Mouse (Mus musculus) liver, adult 2 months (tissue): ENCODE data around the gene Fbxl13. TPM values are rescaled to one million over a fixed set of nuclear protein-coding genes. Genes with fewer than 3 reads are reported as not detected.

Source experiments
- DNase-seq: peaks from one replicate; pipeline ENCODE4 v3.0.0-alpha.2; 2011; ENCODE audit warnings: low read depth, low spot score; ENCODE audit errors: extremely low read depth
- H3K27ac ChIP-seq: fragments of 200-500 bp; replicated peaks from 2 replicates; pipeline ENCODE4 v1.5.1; 2012; ENCODE audit warnings: low read depth, mild to moderate bottlenecking, control low read depth, inconsistent platforms, low read length; ENCODE audit not compliant: insufficient read depth
- H3K27me3 ChIP-seq: fragments of 200-500 bp; 2 replicates; pipeline ENCODE4 v1.6.1; 2012; ENCODE audit warnings: mild to moderate bottlenecking, moderate library complexity, low read length, inconsistent platforms; ENCODE audit not compliant: control insufficient read depth, insufficient read depth
- H3K36me3 ChIP-seq: fragments of 200-500 bp; 2 replicates; pipeline ENCODE4 v1.6.1; 2012; ENCODE audit warnings: low read length, inconsistent platforms; ENCODE audit not compliant: control insufficient read depth, insufficient read depth
- H3K4me1 ChIP-seq: fragments of 200-500 bp; 2 replicates; pipeline ENCODE4 v1.6.1; 2011; ENCODE audit warnings: low read length; ENCODE audit not compliant: control insufficient read depth, insufficient read depth
- H3K4me3 ChIP-seq: fragments of 200-500 bp; 2 replicates; pipeline ENCODE4 v1.5.1; 2011; ENCODE audit warnings: low read depth, mild to moderate bottlenecking, control low read depth, low read length, moderate library complexity; ENCODE audit not compliant: insufficient read depth
- H3K79me2 ChIP-seq: fragments of 200-500 bp; 2 replicates; pipeline ENCODE4 v1.6.1; 2012; ENCODE audit warnings: inconsistent platforms, mild to moderate bottlenecking, low read length, moderate library complexity; ENCODE audit not compliant: control insufficient read depth, insufficient read depth
- H3K9ac ChIP-seq: fragments of 200-500 bp; 2 replicates; pipeline ENCODE4 v1.6.1; 2012; ENCODE audit warnings: low read depth, mild to moderate bottlenecking, control low read depth, inconsistent platforms, low read length
- CTCF ChIP-seq: fragments of 200-500 bp; IDR thresholded peaks from 2 replicates; pipeline ENCODE4 v1.5.1; 2011; ENCODE audit warnings: low read depth, low read length, control low read depth
- POLR2A ChIP-seq: fragments of 200-500 bp; IDR thresholded peaks from 2 replicates; pipeline ENCODE4 v1.6.1; 2011; ENCODE audit warnings: low read length, control low read depth; ENCODE audit not compliant: insufficient read depth; ENCODE audit errors: extremely low read depth
- WGBS: fragments of 180-500 bp; shearing (Covaris S2); methylation state at CpG from one replicate; pipeline ENCODE4 v1.1.7; 2018; 5-methylcytosine and 5-hydroxymethylcytosine counted together
- polyA plus RNA-seq: library from polyadenylated mRNA; depleted of rRNA; stranded (reverse); fragments of >200 nt; gene quantifications from 2 replicates; pipeline ENCODE4 v1.2.3, GENCODE M21; 2012
- total RNA-seq: library from RNA; depleted of rRNA; stranded (reverse); fragments of >200 nt; gene quantifications from 2 replicates; pipeline ENCODE4 v1.2.3, GENCODE M21; 2014

Fbxl13 gene
- total and polyA plus RNA-seq, 2 experiments, result under 0.01 TPM; not detected in 1

DNA sequence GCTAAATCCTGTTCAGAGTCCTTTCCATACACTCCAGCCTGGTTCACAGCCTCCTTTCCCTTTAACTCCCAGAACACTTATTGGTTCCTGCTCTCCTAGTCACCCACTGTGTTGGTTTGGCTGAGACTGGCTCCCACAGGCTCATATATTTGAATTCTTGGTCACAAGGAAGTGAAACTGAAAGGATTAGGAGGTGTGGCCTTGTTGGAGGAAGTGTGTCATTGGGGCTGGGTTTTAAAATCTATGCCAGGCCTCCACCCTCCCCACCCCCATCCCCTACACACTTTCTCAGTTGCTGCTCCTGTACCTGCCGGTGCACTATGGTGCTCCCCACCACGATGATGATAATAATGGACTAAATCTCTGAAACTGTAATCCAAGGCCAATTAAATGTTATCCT, 127.9 kb downstream of the Fbxl13 start:
- Histone ChIP-seq H3K79me2 (no peaks in the 10 kb centered on the region), H3K4me3 (no peak overlapping the region), H3K27ac (no peak overlapping the region), H3K27me3 (no peaks in the 10 kb centered on the region), H3K4me1 (no peaks in the 10 kb centered on the region), H3K9ac (no peak overlapping the region), H3K36me3 (no peaks in the 10 kb centered on the region)
- peak; percentile 31 for DNase-seq
- TF ChIP-seq CTCF (no peak), POLR2A (no peak)
- WGBS, result 92% methylated on average over 2 of the region's 2 CpGs

DNA sequence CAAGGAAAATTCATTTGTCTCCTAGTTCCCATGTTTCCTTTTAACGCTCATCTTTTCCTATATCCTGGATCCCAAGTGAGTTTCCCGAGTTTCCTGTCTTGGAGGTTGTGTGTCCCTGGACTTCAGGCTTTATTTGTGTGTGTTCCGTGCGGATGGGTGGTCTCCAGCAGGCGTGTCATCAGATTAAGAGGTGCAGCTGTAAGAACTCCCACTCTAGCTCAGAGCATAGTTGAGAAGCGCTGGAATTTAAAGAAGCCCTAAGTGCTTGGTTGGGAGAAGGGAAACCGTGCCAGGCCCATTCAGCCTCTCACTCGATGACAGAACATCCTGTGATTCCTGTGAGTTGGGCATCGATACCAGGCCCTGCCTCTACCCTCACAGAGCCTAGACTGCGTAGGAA, 132.1 kb downstream of the Fbxl13 start:
- Histone ChIP-seq H3K36me3 (no peaks in the 10 kb centered on the region), H3K27ac (no peak overlapping the region), H3K27me3 (no peaks in the 10 kb centered on the region), H3K9ac (no peak overlapping the region), H3K79me2 (no peaks in the 10 kb centered on the region), H3K4me1 (no peaks in the 10 kb centered on the region), H3K4me3 (no peak overlapping the region)
- 81% methylated on average over 10 of the region's 10 CpGs for WGBS
- TF ChIP-seq POLR2A (no peak), CTCF (no peak)
- no peak for DNase-seq

DNA sequence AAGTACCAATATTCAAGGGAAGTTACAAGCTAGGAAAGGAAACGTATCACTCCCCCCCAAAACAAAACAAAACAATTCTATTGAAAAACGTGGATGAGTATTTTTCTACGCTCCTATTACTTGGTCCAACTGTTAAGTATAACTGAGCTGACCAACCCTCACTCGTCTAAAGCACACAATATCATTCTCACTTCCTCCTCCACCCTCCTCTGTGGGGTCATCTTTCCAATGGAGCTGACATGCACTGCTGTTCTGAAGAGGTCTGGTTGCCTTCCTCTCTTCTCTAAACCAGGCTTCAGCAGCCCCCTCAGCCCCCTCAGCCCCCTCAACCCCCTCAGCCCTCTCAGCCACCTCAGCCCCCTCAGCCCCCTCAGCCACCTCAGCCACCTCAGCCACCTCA, 135.6 kb downstream of the Fbxl13 start:
- no peak overlapping the region for H3K4me3 ChIP-seq
- no peak overlapping the region for H3K9ac ChIP-seq
- H3K4me1 ChIP-seq, result no peaks in the 10 kb centered on the region
- no peak overlapping the region for H3K27ac ChIP-seq
- no peaks in the 10 kb centered on the region for H3K27me3 ChIP-seq
- DNase-seq, result no peak
- no peaks in the 10 kb centered on the region for H3K79me2 ChIP-seq
- TF ChIP-seq POLR2A (no peak), CTCF (no peak)
- WGBS, result 75% methylated on average over 4 of the region's 4 CpGs
- no peaks in the 10 kb centered on the region for H3K36me3 ChIP-seq

DNA sequence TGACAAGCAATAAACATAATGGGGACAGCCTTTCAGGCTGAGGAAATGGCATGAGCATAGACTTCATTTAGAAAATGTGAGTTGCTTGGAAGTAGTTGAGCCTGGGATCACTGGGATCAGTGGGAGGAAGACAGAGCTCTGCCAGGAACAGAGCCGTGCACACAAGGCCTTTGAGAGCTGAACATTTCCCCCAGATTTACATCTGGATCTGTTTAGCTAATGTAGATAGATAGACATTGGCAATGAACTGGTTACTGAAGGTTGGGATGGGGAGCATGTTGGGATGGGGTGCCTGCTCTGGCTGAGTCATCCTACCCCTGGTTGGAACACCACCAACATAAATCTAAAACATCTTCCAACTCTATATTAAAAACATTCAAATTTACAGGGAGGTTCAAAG, 138.5 kb downstream of the Fbxl13 start:
- Histone ChIP-seq H3K36me3 (no peaks in the 10 kb centered on the region), H3K79me2 (no peaks in the 10 kb centered on the region), H3K9ac (no peak overlapping the region), H3K27me3 (no peaks in the 10 kb centered on the region), H3K4me3 (no peak overlapping the region), H3K4me1 (no peaks in the 10 kb centered on the region), H3K27ac (no peak overlapping the region)
- WGBS, result 69% methylated on average over 1 of the region's 1 CpGs
- TF ChIP-seq POLR2A (no peak), CTCF (no peak)
- no peak for DNase-seq

DNA sequence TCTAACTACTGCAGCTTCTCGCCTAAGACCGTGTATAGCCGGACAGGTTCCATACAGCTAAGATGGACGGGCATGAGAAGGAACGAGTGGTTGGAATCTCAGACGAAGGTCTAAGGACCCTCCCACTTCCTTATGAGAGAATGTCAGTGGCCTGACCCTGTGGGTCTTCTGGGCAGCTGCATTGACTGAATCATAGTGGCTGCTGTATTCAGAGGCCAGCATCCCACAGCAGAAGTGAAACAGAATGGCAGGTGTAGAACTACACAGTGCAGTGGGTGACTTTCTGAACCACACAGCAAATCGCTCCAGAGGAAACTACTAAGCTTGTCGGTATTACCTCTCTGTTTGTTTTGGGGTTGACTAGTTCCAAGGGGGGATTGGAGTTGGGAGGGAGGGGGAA, 140.3 kb downstream of the Fbxl13 start:
- TF ChIP-seq CTCF (no peak), POLR2A (no peak)
- H3K4me3 ChIP-seq, result no peak overlapping the region
- H3K4me1 ChIP-seq, result no peaks in the 10 kb centered on the region
- no peaks in the 10 kb centered on the region for H3K36me3 ChIP-seq
- H3K79me2 ChIP-seq, result no peaks in the 10 kb centered on the region
- 84% methylated on average over 8 of the region's 8 CpGs for WGBS
- no peak overlapping the region for H3K9ac ChIP-seq
- no peak for DNase-seq
- no peak overlapping the region for H3K27ac ChIP-seq
- H3K27me3 ChIP-seq, result no peaks in the 10 kb centered on the region

DNA sequence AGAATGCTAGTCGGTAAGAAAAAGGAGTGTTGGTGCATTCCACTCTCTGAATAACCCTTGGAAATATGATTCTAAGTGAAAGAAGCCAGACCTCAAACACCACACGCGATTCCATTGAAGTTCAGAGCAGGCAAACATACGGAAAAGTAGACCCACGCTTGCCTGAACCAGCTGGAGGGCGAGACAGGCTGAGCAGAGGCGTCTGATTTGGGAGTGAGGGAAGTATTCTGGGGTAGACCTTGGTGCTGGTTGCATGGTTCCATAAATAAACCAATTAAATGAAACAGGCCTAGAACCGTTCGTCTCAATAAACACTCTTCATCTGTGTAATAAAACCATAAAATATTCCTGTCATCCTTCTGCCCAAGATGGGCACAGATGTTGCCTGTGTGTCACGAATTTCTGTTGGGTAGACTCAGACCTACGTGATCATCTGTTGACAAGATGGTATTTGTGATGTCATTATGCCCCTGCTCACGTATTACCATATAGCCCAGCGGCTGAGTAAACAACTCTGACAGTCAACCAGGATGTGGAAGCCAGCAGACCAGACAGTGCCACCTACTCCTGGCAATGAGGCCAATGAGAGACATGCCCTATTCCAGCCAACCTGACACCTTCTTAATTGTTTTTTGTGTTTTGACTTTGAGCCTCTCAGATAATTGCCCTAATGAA, 142.4 kb downstream of the Fbxl13 start:
- no peaks in the 10 kb centered on the region for H3K79me2 ChIP-seq
- no peak for TF ChIP-seq POLR2A
- TF ChIP-seq CTCF, result no peak
- WGBS, result 90% methylated on average over 13 of the region's 13 CpGs
- H3K4me3 ChIP-seq, result no peak overlapping the region
- no peaks in the 10 kb centered on the region for H3K27me3 ChIP-seq
- H3K9ac ChIP-seq, result no peak overlapping the region
- no peaks in the 10 kb centered on the region for H3K4me1 ChIP-seq
- no peaks in the 10 kb centered on the region for H3K36me3 ChIP-seq
- DNase-seq, result no peak
- H3K27ac ChIP-seq, result no peak overlapping the region
